In the genomic region with DNA sequence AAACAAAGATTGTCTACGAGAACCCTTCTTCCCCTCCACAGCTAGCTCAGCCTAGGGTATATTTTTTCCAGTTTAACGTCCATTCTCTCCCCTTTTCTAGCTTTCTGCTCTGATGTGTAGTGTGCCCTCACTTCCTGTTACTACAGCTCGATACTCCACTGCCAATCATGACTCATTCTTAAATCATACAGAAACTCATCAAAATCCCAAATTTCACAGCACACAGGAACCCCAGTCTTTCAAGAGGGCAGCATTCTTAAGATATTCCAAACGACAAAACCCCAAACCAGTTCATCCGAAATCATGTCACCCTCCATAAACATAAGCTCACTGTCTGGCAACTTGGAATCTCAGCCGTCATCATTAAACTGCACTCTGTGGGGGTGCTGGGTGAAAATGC, we compare ENCODE assay signal across 10 mouse cellular contexts. TPM values are rescaled to one million over a fixed set of nuclear protein-coding genes. Genes with fewer than 3 reads are reported as not detected.
DNase-seq lines count a peak whose midpoint lies in the region; ATAC-seq lines count a peak whose summit lies in the region.
"Had no signal": no experiment of that assay in that cellular context is flagged by ENCODE, and none has a peak within 500 bp of the region (broad histone marks: within the 10 kb centered on the region; RNA-seq: fewer than 3 reads in every experiment).

No protein-coding gene starts in this region.

- H3K27ac ChIP-seq in heart, embryonic 16.5 days (ENCODE audit: low read length), result peak overlapping the region; percentile 46
- H3K27ac ChIP-seq in lung, embryonic 16.5 days (ENCODE audit: low read length), result 0 out of 2 replicates have a peak overlapping the region, but pooled peaks have one; percentile 16
- peak overlapping the region; percentile 90 for H3K27ac ChIP-seq in brown adipose tissue, adult 24 weeks (replicated peaks; ENCODE audit: low read depth, low read length)

- H3K27me3 ChIP-seq in heart, embryonic 16.5 days (ENCODE audit: control insufficient read depth, insufficient read depth, low read length), result no peaks in the 10 kb centered on the region
- no peaks in the 10 kb centered on the region for H3K27me3 ChIP-seq in lung, embryonic 16.5 days (ENCODE audit: control insufficient read depth, insufficient read depth, low read depth, low read length)

- no peaks in the 10 kb centered on the region for H3K36me3 ChIP-seq in heart, embryonic 16.5 days (ENCODE audit: control insufficient read depth, insufficient read depth)
- H3K36me3 ChIP-seq in lung, embryonic 16.5 days (ENCODE audit: control insufficient read depth, insufficient read depth, low read length), result no peaks in the 10 kb centered on the region
- H3K36me3 ChIP-seq: G1E had no signal

- H3K9ac ChIP-seq in heart, embryonic 16.5 days (ENCODE audit: low read length), result peak overlapping the region; percentile 18; the same call in 1 of the 2 replicates
- H3K9ac ChIP-seq in lung, embryonic 16.5 days (ENCODE audit: low read length), result peak overlapping the region; percentile 8; the same call in 1 of the 2 replicates

- peak overlapping the region; percentile 18; the same call in 1 of the 2 replicates for H3K4me3 ChIP-seq in heart, embryonic 16.5 days (ENCODE audit: low read length)
- H3K4me3 ChIP-seq in lung, embryonic 16.5 days (ENCODE audit: low read length), result 0 out of 2 replicates have a peak overlapping the region, but pooled peaks have one; percentile 23
- H3K4me3 ChIP-seq in brown adipose tissue, adult 24 weeks (ENCODE audit: insufficient read depth, low read depth, low read length), result peak overlapping the region; percentile 31

- ATAC-seq in heart, embryonic 16.5 days (replicated peaks; ENCODE audit: extremely low read depth, insufficient read depth, low FRiP score), result no peak
- no peak for ATAC-seq in lung, embryonic 16.5 days (ENCODE audit: low read depth)
- ATAC-seq in cerebellum, adult (ENCODE audit: insufficient number of reproducible peaks, low FRiP score, low TSS enrichment), result no peak

- H3K9me3 ChIP-seq in heart, embryonic 16.5 days (replicated peaks; ENCODE audit: control insufficient read depth, low read length), result no peaks in the 10 kb centered on the region
- H3K9me3 ChIP-seq in lung, embryonic 16.5 days (ENCODE audit: control insufficient read depth, low read length), result no peaks in the 10 kb centered on the region
- H3K9me3 ChIP-seq: G1E had no signal

- 49% methylated on average over 6 of the region's 6 CpGs for WGBS in heart, embryonic 16.5 days
- WGBS in lung, embryonic 16.5 days, result 36% methylated on average over 6 of the region's 6 CpGs

- DNase-seq in heart, postnatal 4 days, result no peak
- DNase-seq in lung, postnatal 25 days (ENCODE audit: low spot score), result no peak
- no peak for DNase-seq in right cerebral cortex, postnatal 10 days (ENCODE audit: low spot score in 2 of 2)
- DNase-seq: spleen, adult 18-20 months; thymus, adult 2 months had no signal

- no peaks in the 10 kb centered on the region for H3K4me1 ChIP-seq in heart, embryonic 16.5 days (ENCODE audit: control insufficient read depth, insufficient read depth, low read length)
- H3K4me1 ChIP-seq in lung, embryonic 16.5 days (replicated peaks; ENCODE audit: control insufficient read depth, insufficient read depth, low read length), result peaks cover 5% of the 10 kb centered on the region; the same call in 1 of the 2 replicates
- peaks cover 6% of the 10 kb centered on the region for H3K4me1 ChIP-seq in brown adipose tissue, adult 24 weeks (ENCODE audit: control insufficient read depth, insufficient read depth, insufficient read length, low read length)

- peak overlapping the region; percentile 45 for H3K4me2 ChIP-seq in heart, embryonic 16.5 days (ENCODE audit: low read depth, low read length)
- H3K4me2 ChIP-seq in lung, embryonic 16.5 days (ENCODE audit: low read depth, low read length), result peak overlapping the region; percentile 75

RNA-seq across cellular contexts. Expression of gene Elk3, which starts 5.0 kb away (rescaled TPM):
- 29.3 and 34.2 TPM in 2 replicates for polyA plus RNA-seq in heart, embryonic 16.5 days (2015; fragmentation: Nextera tagmentation; extraction: Ambion mirVana)
- total RNA-seq in heart, postnatal 4 days (2021), result 100 to 1,000 TPM; 102 to 103 TPM
- polyA plus RNA-seq in lung, embryonic 16.5 days (2015; fragmentation: Nextera tagmentation; extraction: Ambion mirVana), result 44.9 and 48.0 TPM in 2 replicates
- polyA plus RNA-seq in brown adipose tissue, adult 24 weeks (2012; ENCODE audit: insufficient read depth, insufficient read length, missing spikeins), result 8.0 and 14.4 TPM in 2 replicates
- polyA plus RNA-seq: G1E had no signal

Comparison
In these comparisons a context has a peak if more than half of its experiments do, and no peak if none do; other contexts are left out.
1. H3K27ac ChIP-seq: peak in every context shown above with its lines; median percentile 90 in brown adipose tissue, adult 24 weeks; 46 in heart, embryonic 16.5 days; 16 in lung, embryonic 16.5 days.